Mouse (Mus musculus) liver, embryonic 14.5 days (tissue): Measurements from ENCODE around the gene Trim41. TPM values are rescaled to one million over a fixed set of nuclear protein-coding genes. Genes with fewer than 3 reads are reported as not detected.

Experiments used
- ATAC-seq: fragments of 200-750 bp; cut with Nextera tagmentation; 2 replicates; pipeline ENCODE4 v1.8.0; 2017; ENCODE audit warnings: moderate number of reproducible peaks, mild to moderate bottlenecking, moderate library complexity; ENCODE audit not compliant: insufficient read depth
- DNase-seq, 3 experiments: peaks; one replicate each; pipeline ENCODE4 v3.0.0-alpha.2; 2012 to 2013; ENCODE audit warnings: low read depth in 3 of 3, low spot score in 3 of 3
- H3K27ac ChIP-seq: fragments of 300-500 bp; sonication (generic); 2 replicates; pipeline ENCODE4 v1.5.1; 2014; ENCODE audit warnings: moderate library complexity, mild to moderate bottlenecking, control low read depth, inconsistent platforms
- H3K27me3 ChIP-seq: fragments of 300-500 bp; sonication (generic); 2 replicates; pipeline ENCODE4 v1.6.1; 2014; ENCODE audit warnings: mild to moderate bottlenecking, low read length, moderate library complexity; ENCODE audit not compliant: control insufficient read depth, insufficient read depth
- H3K36me3 ChIP-seq: fragments of 300-500 bp; sonication (generic); replicated peaks from 2 replicates; pipeline ENCODE4 v1.6.1; 2014; ENCODE audit warnings: low read depth; ENCODE audit not compliant: control insufficient read depth, insufficient read depth
- H3K4me1 ChIP-seq, 2 experiments: fragments of 200-500 bp in 1 of 2; fragments of 300-500 bp in 1 of 2; sonication (generic) in 1 of 2; replicated peaks; 2 replicates each; pipeline ENCODE4 v1.6.1; 2012 to 2014; ENCODE audit warnings: antibody characterized with exemption in 1 of 2, inconsistent platforms in 1 of 2, low read length in 1 of 2; ENCODE audit not compliant: control insufficient read depth in 2 of 2, insufficient read depth in 2 of 2
- H3K4me2 ChIP-seq: fragments of 300-500 bp; sonication (generic); 2 replicates; pipeline ENCODE4 v1.6.1; 2014; ENCODE audit warnings: low read depth, mild to moderate bottlenecking, control low read depth, moderate library complexity
- H3K4me3 ChIP-seq, 2 experiments: fragments of 200-500 bp in 1 of 2; fragments of 300-500 bp in 1 of 2; sonication (generic) in 1 of 2; 2 replicates each; pipeline ENCODE4 v1.5.1; 2012 to 2014; ENCODE audit warnings: low read depth in 2 of 2, low read length in 2 of 2, mild to moderate bottlenecking in 2 of 2, control low read depth in 1 of 2, inconsistent platforms in 1 of 2, moderate library complexity in 1 of 2; ENCODE audit not compliant: insufficient read depth in 1 of 2
- H3K9ac ChIP-seq: fragments of 300-500 bp; sonication (generic); replicated peaks from 2 replicates; pipeline ENCODE4 v1.6.1; 2014; ENCODE audit warnings: mild to moderate bottlenecking, control low read depth, moderate library complexity
- H3K9me3 ChIP-seq: fragments of 300-500 bp; sonication (generic); 2 replicates; pipeline ENCODE4 v1.6.1; 2016; ENCODE audit warnings: low read length, mixed read lengths; ENCODE audit not compliant: control insufficient read depth
- CTCF ChIP-seq: IDR thresholded peaks from 2 replicates; pipeline ENCODE4 v1.5.1; 2016; ENCODE audit warnings: antibody characterized with exemption, low read depth, control low read depth
- EP300 ChIP-seq: IDR thresholded peaks from 2 replicates; pipeline ENCODE4 v1.6.1; 2016; ENCODE audit warnings: antibody characterized with exemption, low read depth
- WGBS: fragments of 180-500 bp; shearing (Covaris S2); extraction: QIAGEN DNeasy Blood & Tissue Kit; methylation state at CpG from one replicate; pipeline ENCODE4 v1.1.7; 2014; ENCODE audit not compliant: insufficient replicate concordance; 5-methylcytosine and 5-hydroxymethylcytosine counted together
- polyA plus RNA-seq, 2 experiments: library from polyadenylated mRNA; depleted of rRNA in 1 of 2; stranded (reverse) in 1 of 2; unstranded in 1 of 2; fragments of >200 nt; fragmentation: Nextera tagmentation in 1 of 2; extraction: Ambion mirVana in 1 of 2; gene quantifications; 2 replicates each; pipeline versions ENCODE4 v1.2.1 to v1.2.3; 2012 to 2014

The Trim41 gene
- polyA plus RNA-seq, 2 experiments: 1.0 to 9.2 TPM

DNA sequence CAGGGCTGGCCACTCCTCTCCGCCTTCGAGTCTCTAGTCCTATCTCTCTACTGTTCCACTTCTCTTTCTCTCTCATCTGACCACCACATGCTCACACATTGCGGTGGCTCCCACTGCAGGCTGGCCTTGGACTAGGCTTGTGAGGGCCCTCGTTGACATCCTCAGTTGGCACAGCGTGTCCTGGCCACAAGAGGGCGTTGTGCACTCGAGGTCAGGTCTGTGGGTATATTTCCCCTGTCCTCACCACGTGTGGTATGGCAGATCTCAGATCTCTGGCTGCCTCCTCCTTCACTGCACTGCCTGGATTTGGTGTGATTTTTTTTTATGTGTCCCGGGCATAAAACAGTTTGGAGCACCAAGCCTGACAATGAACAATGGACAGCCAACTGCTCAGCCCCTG lies 40.5 kb downstream of the Trim41 start:
- no peak for TF ChIP-seq EP300
- peak; percentile 71 for TF ChIP-seq CTCF
- H3K4me3 ChIP-seq: no peak overlapping the region
- no peaks in the 10 kb centered on the region for H3K27me3 ChIP-seq
- ATAC-seq (no peak), DNase-seq (no peak)
- H3K4me2 ChIP-seq: no peak overlapping the region
- no peak overlapping the region for H3K9ac ChIP-seq
- no peaks in the 10 kb centered on the region for H3K9me3 ChIP-seq
- WGBS: 29% methylated on average over 9 of the region's 9 CpGs
- H3K4me1 ChIP-seq: no peaks in the 10 kb centered on the region; a peak in 1 of 4 replicates
- H3K36me3 ChIP-seq: no peaks in the 10 kb centered on the region
- H3K27ac ChIP-seq: no peak overlapping the region

- peak; percentile 40 for TF ChIP-seq CTCF
- no peak for TF ChIP-seq EP300
- DNase-seq: peak in 1 of 3 experiments; percentile 50
- no peak overlapping the region for H3K27ac ChIP-seq
- H3K9ac ChIP-seq: no peak overlapping the region
- no peak overlapping the region for H3K4me3 ChIP-seq
- 5% methylated on average over 7 of the region's 7 CpGs for WGBS
- no peaks in the 10 kb centered on the region for H3K36me3 ChIP-seq
- peak overlapping the region; percentile 15; the same call in 1 of the 2 replicates for H3K4me2 ChIP-seq
- no peaks in the 10 kb centered on the region for H3K9me3 ChIP-seq
- H3K4me1 ChIP-seq: no peaks in the 10 kb centered on the region; a peak in 1 of 4 replicates
- no peaks in the 10 kb centered on the region for H3K27me3 ChIP-seq
- ATAC-seq: no peak
Observed at GRCm38 (mm10) chr11:48775483-48775882, 41.7 kb downstream of the Trim41 start.

GRCm38 (mm10) chr11:48774443-48775298 lies 42.5 kb downstream of the Trim41 start:
- H3K4me2 ChIP-seq: peak overlapping the region; percentile 11
- H3K27me3 ChIP-seq: no peaks in the 10 kb centered on the region
- TF ChIP-seq EP300 (no peak), CTCF (peak; percentile 60)
- no peaks in the 10 kb centered on the region for H3K9me3 ChIP-seq
- no peaks in the 10 kb centered on the region; a peak in 1 of 4 replicates for H3K4me1 ChIP-seq
- 31% methylated on average over 17 of the region's 17 CpGs for WGBS
- no peak for ATAC-seq
- no peak overlapping the region for H3K4me3 ChIP-seq
- DNase-seq: no peak
- H3K27ac ChIP-seq: no peak overlapping the region
- no peak overlapping the region for H3K9ac ChIP-seq
- no peaks in the 10 kb centered on the region for H3K36me3 ChIP-seq

DNA sequence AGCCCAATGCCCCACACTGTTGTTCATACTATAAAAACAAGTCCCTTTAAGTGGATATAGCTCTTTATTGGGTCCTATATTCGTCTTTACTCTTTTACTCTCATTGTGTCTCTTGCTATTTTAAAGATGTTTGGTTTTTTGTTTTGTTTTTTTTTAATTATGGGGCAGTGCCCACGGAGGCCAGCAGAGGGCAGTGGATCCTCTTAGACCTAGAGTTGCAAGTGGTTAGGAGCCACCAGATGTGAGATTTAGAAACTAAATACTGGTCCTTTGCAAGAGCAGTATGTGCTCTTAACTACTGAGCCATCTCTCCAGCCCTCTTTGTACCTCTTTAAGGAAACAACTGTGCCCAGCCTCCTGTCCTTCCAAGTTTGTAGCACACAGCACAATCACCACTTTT lies 45.5 kb downstream of the Trim41 start:
- Histone ChIP-seq H3K27me3 (no peaks in the 10 kb centered on the region), H3K9me3 (no peaks in the 10 kb centered on the region), H3K4me1 (no peaks in the 10 kb centered on the region; a peak in 1 of 4 replicates), H3K4me3 (no peak overlapping the region), H3K9ac (no peak overlapping the region), H3K36me3 (no peaks in the 10 kb centered on the region), H3K4me2 (no peak overlapping the region), H3K27ac (no peak overlapping the region)
- TF ChIP-seq EP300: no peak
- TF ChIP-seq CTCF: peak; percentile 72
- no peak for DNase-seq
- WGBS: 1% methylated on average over 2 of the region's 2 CpGs
- ATAC-seq: no peak

GRCm38 (mm10) chr11:48767195-48767876 lies 49.8 kb downstream of the Trim41 start:
- H3K4me2 ChIP-seq: no peak overlapping the region
- TF ChIP-seq CTCF (no peak), EP300 (no peak)
- no peaks in the 10 kb centered on the region for H3K27me3 ChIP-seq
- DNase-seq (no peak), ATAC-seq (no peak)
- H3K27ac ChIP-seq: no peak overlapping the region
- H3K9ac ChIP-seq: no peak overlapping the region
- H3K4me3 ChIP-seq: no peak overlapping the region
- H3K9me3 ChIP-seq: no peaks in the 10 kb centered on the region
- H3K36me3 ChIP-seq: no peaks in the 10 kb centered on the region
- no peaks in the 10 kb centered on the region for H3K4me1 ChIP-seq
- WGBS: 57% methylated on average over 14 of the region's 14 CpGs
